Mouse (Mus musculus): ENCODE data around the gene Stxbp2. TPM values are rescaled to one million over a fixed set of nuclear protein-coding genes. Genes with fewer than 3 reads are reported as not detected.

Stxbp2 gene
- total and polyA plus RNA-seq, 3 experiments, result 81.1 to 186 (median 117) TPM

GRCm38 (mm10) chr8:3631478-3631875, 722 bp downstream of the Stxbp2 start:
- Histone ChIP-seq H3K27ac (ENCODE audit: control insufficient read depth, low read depth, low read length) (peak overlapping the region; percentile 20), H3K4me3 (ENCODE audit: control insufficient read depth in 1 of 2, insufficient read depth in 1 of 2, low read depth in 2 of 2, low read length in 2 of 2) (peak overlapping the region; percentile 85 to 87), H3K27me3 (ENCODE audit: control insufficient read depth in 1 of 2, insufficient read depth in 2 of 2, low read length in 2 of 2) (no peaks in the 10 kb centered on the region), H3K4me1 (ENCODE audit: control insufficient read depth in 1 of 2, insufficient read depth in 2 of 2, low read length in 2 of 2) (peaks cover 8 to 16% of the 10 kb centered on the region in 2 experiments), H3K79me2 (ENCODE audit: control insufficient read depth, insufficient read depth, low read length, poor library complexity) (peaks cover 11% of the 10 kb centered on the region), H3K9ac (ENCODE audit: control insufficient read depth, low read depth, low read length, poor library complexity, severe bottlenecking) (peak overlapping the region; percentile 85), H3K36me3 (ENCODE audit: control insufficient read depth in 1 of 2, insufficient read depth in 2 of 2, low read length in 2 of 2) (peaks cover 5 to 20% of the 10 kb centered on the region in 2 experiments; a peak in 3 of 4 replicates), H3K9me3 (replicated peaks; ENCODE audit: insufficient read depth, low read length) (no peaks in the 10 kb centered on the region)
- no peak for TF ChIP-seq CTCF (IDR thresholded peaks at IDR 0.05 in 2 of 3, conservative IDR thresholded peaks at IDR 0.05 in 1 of 3; ENCODE audit: control insufficient read depth in 1 of 3, insufficient read depth in 1 of 3, low read depth in 2 of 3, low read length in 3 of 3, poor library complexity in 1 of 3, severe bottlenecking in 1 of 3)
- no peak for TF ChIP-seq RAD21 (IDR thresholded peaks at IDR 0.05; ENCODE audit: low read depth, low read length)
- TF ChIP-seq ETS1 (IDR thresholded peaks at IDR 0.05; ENCODE audit: low read depth, low read length), result no peak
- no peak for TF ChIP-seq MYC (IDR thresholded peaks at IDR 0.05; ENCODE audit: low read depth, low read length)
- no peak for TF ChIP-seq ZNF384 (IDR thresholded peaks at IDR 0.05; ENCODE audit: low read depth, low read length)
- no peak for TF ChIP-seq CHD1 (IDR thresholded peaks at IDR 0.05; ENCODE audit: low read depth, low read length)
- TF ChIP-seq ZKSCAN1 (IDR thresholded peaks at IDR 0.05; ENCODE audit: low read depth, low read length), result no peak
- no peak for TF ChIP-seq MYB (IDR thresholded peaks at IDR 0.05; ENCODE audit: low read depth, low read length)
- TF ChIP-seq SIN3A (IDR thresholded peaks at IDR 0.05; ENCODE audit: low read length), result no peak
- TF ChIP-seq JUND (IDR thresholded peaks at IDR 0.05; ENCODE audit: low read depth, low read length), result no peak
- no peak for TF ChIP-seq MAFK (IDR thresholded peaks at IDR 0.05; ENCODE audit: borderline replicate concordance, low read depth, low read length)
- TF ChIP-seq NRF1 (IDR thresholded peaks at IDR 0.05; ENCODE audit: insufficient read depth, low read depth, low read length, poor library complexity, severe bottlenecking), result no peak
- peak; percentile 64 for TF ChIP-seq GATA1 (IDR thresholded peaks at IDR 0.05; ENCODE audit: low read depth, low read length)
- no peak; the same call in 1 of the 2 replicates for TF ChIP-seq TCF12 (IDR thresholded peaks at IDR 0.05; ENCODE audit: low read depth, low read length)
- no peak for TF ChIP-seq E2F4 (IDR thresholded peaks at IDR 0.05; ENCODE audit: borderline replicate concordance, low read depth, low read length)
- TF ChIP-seq UBTF (IDR thresholded peaks at IDR 0.05; ENCODE audit: borderline replicate concordance, insufficient read depth, low read depth, low read length), result no peak
- no peak for TF ChIP-seq KAT2A (conservative IDR thresholded peaks at IDR 0.05; ENCODE audit: low read depth, low read length)
- 0 out of 2 replicates have a peak, but pooled peaks have one; percentile 10 for TF ChIP-seq MAZ (IDR thresholded peaks at IDR 0.05; ENCODE audit: low read depth, low read length)
- TF ChIP-seq EP300 (IDR thresholded peaks at IDR 0.05; ENCODE audit: low read depth in 1 of 2, low read length in 2 of 2), result peak; percentile 43 to 47
- TF ChIP-seq POLR2A (IDR thresholded peaks at IDR 0.05; ENCODE audit: control insufficient read depth in 1 of 2, insufficient read depth in 1 of 2, low read depth in 1 of 2, low read length in 2 of 2, poor library complexity in 1 of 2), result 0 out of 4 replicates have a peak, but pooled peaks of 1 of the 2 experiments have one; percentile 42
- TF ChIP-seq RCOR1 (IDR thresholded peaks at IDR 0.05; ENCODE audit: low read depth, low read length), result no peak
- TF ChIP-seq SMC3 (IDR thresholded peaks at IDR 0.05; ENCODE audit: low read depth, low read length), result no peak
- peak; percentile 75 for TF ChIP-seq ELF1 (IDR thresholded peaks at IDR 0.05; ENCODE audit: low read depth, low read length)
- TF ChIP-seq TBP (IDR thresholded peaks at IDR 0.05; ENCODE audit: low read depth, low read length), result no peak
- no peak for TF ChIP-seq ZC3H11A (IDR thresholded peaks at IDR 0.05; ENCODE audit: low read depth, low read length)
- TF ChIP-seq MEF2A (IDR thresholded peaks at IDR 0.05; ENCODE audit: extremely low read depth, insufficient replicate concordance, low read depth, low read length, poor library complexity, severe bottlenecking), result no peak
- no peak for TF ChIP-seq TAL1 (IDR thresholded peaks at IDR 0.05; ENCODE audit: low read length)
- no peak for TF ChIP-seq MXI1 (IDR thresholded peaks at IDR 0.05; ENCODE audit: low read depth, low read length)
- TF ChIP-seq NELFE (IDR thresholded peaks at IDR 0.05; ENCODE audit: low read depth, low read length), result peak; percentile 45; the same call in 1 of the 2 replicates
- TF ChIP-seq HCFC1 (IDR thresholded peaks at IDR 0.05; ENCODE audit: low read depth, low read length), result peak; percentile 62
- DNase-seq (ENCODE audit: low read depth, low spot score), result peak; percentile 80
